Mouse (Mus musculus) MEL (cell line): Measurements from ENCODE around the gene Poc1b. TPM values are rescaled to one million over a fixed set of nuclear protein-coding genes. Genes with fewer than 3 reads are reported as not detected.

Experiments
- DNase-seq: peaks from one replicate; pipeline ENCODE4 v3.0.0; 2011; ENCODE audit warnings: low read depth, low spot score
- H3K27ac ChIP-seq: 2 replicates; pipeline ENCODE4 v1.5.1; 2012; ENCODE audit warnings: low read depth, mild to moderate bottlenecking, control low read depth, low read length, moderate library complexity; ENCODE audit not compliant: control insufficient read depth
- H3K27me3 ChIP-seq, 2 experiments: fragments of 150-350 bp in 1 of 2; sonication (generic) in 1 of 2; 2 replicates each; pipeline ENCODE4 v1.6.1; 2012; ENCODE audit warnings: low read length in 2 of 2, mild to moderate bottlenecking in 2 of 2, improper control_type of control experiment in 1 of 2, moderate library complexity in 1 of 2; ENCODE audit not compliant: insufficient read depth in 2 of 2, control insufficient read depth in 1 of 2
- H3K36me3 ChIP-seq, 2 experiments: 2 replicates each; pipeline ENCODE4 v1.6.1; 2012 to 2014; ENCODE audit warnings: low read length in 2 of 2, improper control_type of control experiment in 1 of 2, inconsistent platforms in 1 of 2, mild to moderate bottlenecking in 1 of 2; ENCODE audit not compliant: insufficient read depth in 2 of 2, control insufficient read depth in 1 of 2
- H3K4me1 ChIP-seq, 2 experiments: fragments of 150-350 bp in 1 of 2; sonication (generic) in 1 of 2; 2 replicates each; pipeline ENCODE4 v1.6.1; 2012; ENCODE audit warnings: low read length in 2 of 2, improper control_type of control experiment in 1 of 2, mild to moderate bottlenecking in 1 of 2; ENCODE audit not compliant: insufficient read depth in 2 of 2, control insufficient read depth in 1 of 2
- H3K4me3 ChIP-seq, 2 experiments: fragments of 150-350 bp in 1 of 2; sonication (generic) in 1 of 2; 2 replicates each; pipeline ENCODE4 v1.5.1; 2012; ENCODE audit warnings: low read depth in 2 of 2, low read length in 2 of 2, mild to moderate bottlenecking in 2 of 2, moderate library complexity in 2 of 2, control low read depth in 1 of 2, improper control_type of control experiment in 1 of 2; ENCODE audit not compliant: control insufficient read depth in 1 of 2, insufficient read depth in 1 of 2
- H3K79me2 ChIP-seq: 2 replicates; pipeline ENCODE4 v1.6.1; 2012; ENCODE audit warnings: mild to moderate bottlenecking, low read length, moderate library complexity; ENCODE audit not compliant: control insufficient read depth, poor library complexity, insufficient read depth
- H3K9ac ChIP-seq: 2 replicates; pipeline ENCODE4 v1.6.1; 2012; ENCODE audit warnings: low read depth, mild to moderate bottlenecking, control low read depth, low read length, moderate library complexity; ENCODE audit not compliant: control insufficient read depth, poor library complexity, severe bottlenecking
- H3K9me3 ChIP-seq: fragments of 150-350 bp; sonication (generic); replicated peaks from 2 replicates; pipeline ENCODE4 v1.6.1; 2012; ENCODE audit warnings: mild to moderate bottlenecking, low read length, improper control_type of control experiment, moderate library complexity; ENCODE audit not compliant: insufficient read depth
- CHD2 ChIP-seq: IDR thresholded peaks from 2 replicates; pipeline ENCODE4 v1.6.1; 2011; ENCODE audit warnings: low read length, improper control_type of control experiment
- EP300 ChIP-seq, 2 experiments: IDR thresholded peaks; 2 replicates each; pipeline ENCODE4 v1.6.1; 2011; ENCODE audit warnings: improper control_type of control experiment in 2 of 2, low read length in 2 of 2, low read depth in 1 of 2, mild to moderate bottlenecking in 1 of 2
- ETS1 ChIP-seq: IDR thresholded peaks from 2 replicates; pipeline ENCODE4 v1.6.1; 2012; ENCODE audit warnings: low read depth, mild to moderate bottlenecking, inconsistent platforms, low read length, improper control_type of control experiment, moderate library complexity
- GATA1 ChIP-seq: IDR thresholded peaks from 2 replicates; pipeline ENCODE4 v1.6.1; 2011; ENCODE audit warnings: low read depth, low read length, improper control_type of control experiment
- HCFC1 ChIP-seq: IDR thresholded peaks from 2 replicates; pipeline ENCODE4 v1.6.1; 2012; ENCODE audit warnings: low read depth, mild to moderate bottlenecking, inconsistent platforms, low read length, improper control_type of control experiment, moderate library complexity
- JUND ChIP-seq: IDR thresholded peaks from 2 replicates; pipeline ENCODE4 v1.6.1; 2011; ENCODE audit warnings: low read depth, mild to moderate bottlenecking, improper control_type of control experiment, low read length
- MXI1 ChIP-seq: IDR thresholded peaks from 2 replicates; pipeline ENCODE4 v1.6.1; 2011; ENCODE audit warnings: mild to moderate bottlenecking, low read depth, low read length, improper control_type of control experiment
- MYC ChIP-seq: IDR thresholded peaks from 2 replicates; pipeline ENCODE4 v1.6.1; 2011; ENCODE audit warnings: low read depth, mild to moderate bottlenecking, low read length, improper control_type of control experiment, moderate library complexity
- NRF1 ChIP-seq: IDR thresholded peaks from 2 replicates; pipeline ENCODE4 v1.6.1; 2014; ENCODE audit warnings: low read depth, mild to moderate bottlenecking, inconsistent platforms, low read length, improper control_type of control experiment, moderate library complexity; ENCODE audit not compliant: poor library complexity, insufficient read depth, severe bottlenecking
- POLR2AphosphoS2 ChIP-seq: IDR thresholded peaks from 2 replicates; pipeline ENCODE4 v1.6.1; 2011; ENCODE audit warnings: low read length, improper control_type of control experiment
- RCOR1 ChIP-seq: IDR thresholded peaks from 2 replicates; pipeline ENCODE4 v1.6.1; 2012; ENCODE audit warnings: low read depth, mild to moderate bottlenecking, inconsistent platforms, low read length, improper control_type of control experiment
- SIN3A ChIP-seq: IDR thresholded peaks from 2 replicates; pipeline ENCODE4 v1.6.1; 2012; ENCODE audit warnings: low read length, improper control_type of control experiment, inconsistent platforms
- TAL1 ChIP-seq: IDR thresholded peaks from 2 replicates; pipeline ENCODE4 v1.6.1; 2012; ENCODE audit warnings: mild to moderate bottlenecking, inconsistent platforms, low read length, moderate library complexity, mixed read lengths
- TBP ChIP-seq: IDR thresholded peaks from 2 replicates; pipeline ENCODE4 v1.8.0; 2011; ENCODE audit warnings: low read depth, low read length, improper control_type of control experiment
- TCF12 ChIP-seq: IDR thresholded peaks from 2 replicates; pipeline ENCODE4 v1.6.1; 2014; ENCODE audit warnings: low read depth, mild to moderate bottlenecking, inconsistent platforms, low read length, improper control_type of control experiment, moderate library complexity
- UBTF ChIP-seq: IDR thresholded peaks from 2 replicates; pipeline ENCODE4 v1.6.1; 2012; ENCODE audit warnings: low read depth, mild to moderate bottlenecking, inconsistent platforms, low read length, improper control_type of control experiment, moderate library complexity, borderline replicate concordance; ENCODE audit not compliant: insufficient read depth
- ZC3H11A ChIP-seq: IDR thresholded peaks from 2 replicates; pipeline ENCODE4 v1.6.1; 2012; ENCODE audit warnings: low read depth, mild to moderate bottlenecking, inconsistent platforms, low read length, improper control_type of control experiment
- ZNF384 ChIP-seq: IDR thresholded peaks from 2 replicates; pipeline ENCODE4 v1.6.1; 2012; ENCODE audit warnings: low read depth, mild to moderate bottlenecking, inconsistent platforms, low read length, improper control_type of control experiment
- polyA plus RNA-seq, 2 experiments: library from polyadenylated mRNA; stranded (reverse) in 1 of 2; unstranded in 1 of 2; fragments of >175 nt in 1 of 2; fragments of >200 nt in 1 of 2; gene quantifications; 2 replicates each; pipeline versions ENCODE4 v1.2.1 to v1.2.4; 2012; ENCODE audit warnings: low replicate concordance in 2 of 2, low read depth in 1 of 2; ENCODE audit not compliant: insufficient read length in 2 of 2, insufficient read depth in 1 of 2, missing spikeins in 1 of 2
- total RNA-seq: library from RNA; depleted of rRNA; stranded (reverse); fragments of 300-350 nt; gene quantifications from 2 replicates; pipeline ENCODE4 v1.2.3, GENCODE M21; 2012

Poc1b gene
- total and polyA plus RNA-seq, 3 experiments: 3.3 to 15.3 TPM; not detected in 1

GRCm38 (mm10) chr10:99132595-99133272, 25.9 kb downstream of the Poc1b start:
- H3K4me1 ChIP-seq: no peaks in the 10 kb centered on the region
- TF ChIP-seq TAL1: no peak
- no peak for TF ChIP-seq GATA1
- no peak for TF ChIP-seq NRF1
- TF ChIP-seq ETS1: no peak
- no peak for TF ChIP-seq POLR2AphosphoS2
- no peak for TF ChIP-seq CHD2
- no peak for TF ChIP-seq JUND
- TF ChIP-seq MYC: no peak
- no peak for TF ChIP-seq TBP
- no peak for TF ChIP-seq ZNF384
- H3K36me3 ChIP-seq: no peaks in the 10 kb centered on the region
- H3K27ac ChIP-seq: no peak overlapping the region
- H3K79me2 ChIP-seq: no peaks in the 10 kb centered on the region
- no peak for DNase-seq
- H3K9me3 ChIP-seq: no peaks in the 10 kb centered on the region
- H3K9ac ChIP-seq: no peak overlapping the region
- H3K4me3 ChIP-seq: no peak overlapping the region
- no peaks in the 10 kb centered on the region for H3K27me3 ChIP-seq

GRCm38 (mm10) chr10:99133321-99133875, 26.6 kb downstream of the Poc1b start:
- no peaks in the 10 kb centered on the region for H3K36me3 ChIP-seq
- no peak overlapping the region for H3K27ac ChIP-seq
- no peaks in the 10 kb centered on the region for H3K9me3 ChIP-seq
- H3K9ac ChIP-seq: no peak overlapping the region
- H3K27me3 ChIP-seq: no peaks in the 10 kb centered on the region
- no peaks in the 10 kb centered on the region for H3K4me1 ChIP-seq
- TF ChIP-seq ZC3H11A (no peak), POLR2AphosphoS2 (no peak), TAL1 (no peak), UBTF (no peak), HCFC1 (no peak), TCF12 (no peak), MXI1 (no peak), SIN3A (no peak), JUND (no peak), RCOR1 (no peak), CHD2 (no peak), EP300 (IDR thresholded peaks at IDR 0.05; ENCODE audit: low read depth in 1 of 2, low read length in 2 of 2) (no peak)
- TF ChIP-seq, all 39 proteins: peak for 0
- H3K79me2 ChIP-seq: no peaks in the 10 kb centered on the region
- DNase-seq: no peak
- no peak overlapping the region for H3K4me3 ChIP-seq
